Mouse (Mus musculus) myocyte (in vitro differentiated cells): ENCODE data around the gene Prph.

Source experiments
- E2F4 ChIP-seq: IDR thresholded peaks from one replicate; pipeline ENCODE4 v1.6.1; 2011; ENCODE audit warnings: mild to moderate bottlenecking, control low read depth, moderate library complexity; ENCODE audit not compliant: insufficient read depth
- MAX ChIP-seq: IDR thresholded peaks from one replicate; pipeline ENCODE4 v1.6.1; 2011; ENCODE audit warnings: low read depth, mild to moderate bottlenecking, control low read depth
- MYOG ChIP-seq, 3 experiments: IDR thresholded peaks; one replicate each; pipeline ENCODE4 v1.6.1; 2011; ENCODE audit warnings: control low read depth in 2 of 3, low read depth in 2 of 3, mild to moderate bottlenecking in 2 of 3; ENCODE audit not compliant: insufficient read length in 2 of 3, control insufficient read depth in 1 of 3, insufficient read depth in 1 of 3
- POLR2A ChIP-seq: IDR thresholded peaks from one replicate; pipeline ENCODE4 v1.6.1; 2011; ENCODE audit warnings: low read depth, mild to moderate bottlenecking, control low read depth, moderate library complexity; ENCODE audit not compliant: insufficient read length
- POLR2AphosphoS2 ChIP-seq: IDR thresholded peaks from one replicate; pipeline ENCODE4 v1.6.1; 2011; ENCODE audit warnings: low read depth, control low read depth; ENCODE audit not compliant: insufficient read length
- TCF12 ChIP-seq: IDR thresholded peaks from one replicate; pipeline ENCODE4 v1.6.1; 2011; ENCODE audit warnings: mild to moderate bottlenecking, control low read depth; ENCODE audit not compliant: poor library complexity, insufficient read depth, severe bottlenecking
- TCF3 ChIP-seq: IDR thresholded peaks from one replicate; pipeline ENCODE4 v1.6.1; 2011; ENCODE audit warnings: low read depth, control low read depth; ENCODE audit not compliant: insufficient read length
- USF1 ChIP-seq: IDR thresholded peaks from one replicate; pipeline ENCODE4 v1.6.1; 2011; ENCODE audit warnings: low read depth, mild to moderate bottlenecking, control low read depth, moderate library complexity

DNA sequence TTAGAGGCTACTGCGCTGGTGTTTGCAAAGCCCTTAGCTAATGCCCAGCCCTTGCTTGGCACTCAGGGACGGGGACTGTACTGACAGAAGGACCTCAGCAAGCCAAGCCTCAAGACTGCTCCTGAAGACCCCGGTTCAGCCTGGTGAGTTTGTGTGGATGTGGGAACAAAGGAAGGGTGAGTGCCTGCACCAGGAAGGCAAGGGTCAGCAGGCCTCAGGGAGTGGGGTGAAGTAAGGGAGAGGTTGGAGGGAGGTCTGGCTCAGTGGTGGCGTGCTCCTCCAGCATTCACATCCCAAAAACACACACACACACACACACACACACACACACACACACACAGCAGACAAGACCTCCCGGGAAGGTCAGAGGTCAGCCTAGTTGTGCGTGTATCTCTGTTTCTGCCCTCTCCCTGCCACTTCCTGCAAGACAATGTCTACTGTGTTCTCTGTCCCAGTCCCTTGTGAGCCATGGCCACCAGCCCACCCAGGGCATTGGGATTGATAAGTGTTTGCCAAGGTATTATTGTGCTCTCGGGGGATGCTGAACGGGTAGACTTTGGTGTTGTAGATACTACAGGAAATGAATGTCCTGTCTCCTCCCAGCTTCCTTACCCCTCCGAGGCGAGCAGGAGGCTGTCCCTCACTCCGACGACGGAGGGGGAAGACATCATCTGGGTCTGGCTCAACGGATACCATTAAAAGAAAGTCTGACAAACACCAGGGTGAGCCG is 23.4 kb downstream of the Prph start:
- TF ChIP-seq TCF12, result no peak
- no peak for TF ChIP-seq MAX
- TF ChIP-seq POLR2A, result peak; percentile 42
- TF ChIP-seq E2F4, result no peak
- TF ChIP-seq TCF3, result no peak
- peak; percentile 19 for TF ChIP-seq POLR2AphosphoS2
- TF ChIP-seq MYOG (IDR thresholded peaks at IDR 0.05; ENCODE audit: control insufficient read depth in 1 of 3, insufficient read depth in 1 of 3, insufficient read length in 2 of 3, low read depth in 2 of 3), result no peak
- TF ChIP-seq USF1, result no peak
